Mouse (Mus musculus): Measurements from ENCODE around the gene Bicc1. TPM values are rescaled to one million over a fixed set of nuclear protein-coding genes. Genes with fewer than 3 reads are reported as not detected.

Bicc1 gene
- polyA plus RNA-seq, 2 experiments from 2014 or later, result 0.11 TPM; not detected in 1

GRCm38 (mm10) chr10:71120121-71120768 lies 39.3 kb downstream of the Bicc1 start:
- no peak for ATAC-seq

GRCm38 (mm10) chr10:71119120-71119847 lies 40.2 kb downstream of the Bicc1 start:
- ATAC-seq, result no peak

DNA sequence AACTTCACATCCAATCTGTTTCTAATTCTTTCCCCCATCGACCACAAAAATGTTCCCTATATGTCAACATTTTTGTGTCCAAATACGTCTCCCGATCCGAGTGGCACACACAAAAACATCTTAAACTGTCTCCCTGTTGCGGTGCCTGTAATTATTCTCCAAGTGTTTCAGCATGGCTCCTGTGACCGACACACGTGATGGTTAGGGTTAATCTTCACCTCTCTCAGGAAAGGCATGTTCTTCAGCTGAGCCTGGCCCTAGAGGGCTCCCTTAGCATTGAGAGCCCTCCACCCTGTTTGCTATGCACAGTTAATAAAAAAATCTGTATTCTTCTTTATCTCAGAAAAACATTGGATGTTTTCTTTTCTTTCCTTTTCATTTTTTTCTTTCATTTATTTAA lies 41.7 kb downstream of the Bicc1 start:
- no peak for ATAC-seq

DNA sequence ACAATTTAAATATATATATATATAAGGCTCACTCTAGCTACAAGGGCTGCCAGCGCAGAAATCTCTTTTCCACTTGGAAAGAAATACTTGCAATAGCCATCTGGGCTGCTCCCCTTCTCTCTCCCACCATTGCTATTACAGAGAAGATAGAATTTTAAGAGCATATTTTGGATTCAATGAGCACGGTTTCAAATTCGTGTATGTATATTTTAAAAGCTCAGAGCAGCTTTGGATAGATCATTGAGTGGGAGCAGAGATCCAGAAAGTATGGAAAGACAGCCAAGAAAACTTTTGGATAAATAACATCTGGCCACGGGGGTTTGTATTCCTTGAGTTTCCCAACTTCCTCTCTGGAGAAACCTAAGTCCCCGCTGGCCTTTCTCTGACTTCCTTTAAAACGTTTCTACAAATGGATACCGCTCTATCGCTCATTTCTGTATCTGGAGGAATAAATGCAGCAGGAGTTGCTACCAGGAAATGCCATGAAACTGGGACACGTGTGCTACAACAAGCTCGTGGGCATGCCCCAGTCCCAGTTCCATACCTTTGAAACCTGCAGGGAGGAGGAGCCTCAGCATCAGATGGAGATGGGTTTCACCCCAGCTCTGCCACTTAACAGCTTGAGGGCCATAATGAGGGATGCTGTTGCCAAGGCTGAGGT lies 45.1 kb downstream of the Bicc1 start:
- no peak for ATAC-seq

GRCm38 (mm10) chr10:71106491-71107205 lies 52.9 kb downstream of the Bicc1 start:
- no peak for ATAC-seq

DNA sequence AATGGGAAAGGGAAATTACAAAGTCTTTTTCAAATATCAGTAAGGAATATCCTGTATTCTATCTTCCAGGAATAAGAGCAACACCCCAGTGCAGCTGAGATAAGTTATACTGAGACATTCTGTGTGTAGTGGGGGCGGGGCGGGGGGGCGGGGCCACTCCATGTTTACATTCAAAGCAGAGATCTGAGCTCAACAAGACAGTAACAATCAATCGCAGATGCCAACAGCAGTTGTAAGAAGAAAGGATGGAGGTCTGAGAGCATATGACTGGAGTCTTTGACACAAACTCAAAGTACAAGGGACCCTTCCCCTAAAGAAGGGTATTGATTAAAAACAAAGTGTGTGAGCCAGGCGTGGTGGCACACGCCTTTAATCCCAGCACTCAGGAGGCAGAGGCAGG lies 54.7 kb downstream of the Bicc1 start:
- no peak for ATAC-seq

DNA sequence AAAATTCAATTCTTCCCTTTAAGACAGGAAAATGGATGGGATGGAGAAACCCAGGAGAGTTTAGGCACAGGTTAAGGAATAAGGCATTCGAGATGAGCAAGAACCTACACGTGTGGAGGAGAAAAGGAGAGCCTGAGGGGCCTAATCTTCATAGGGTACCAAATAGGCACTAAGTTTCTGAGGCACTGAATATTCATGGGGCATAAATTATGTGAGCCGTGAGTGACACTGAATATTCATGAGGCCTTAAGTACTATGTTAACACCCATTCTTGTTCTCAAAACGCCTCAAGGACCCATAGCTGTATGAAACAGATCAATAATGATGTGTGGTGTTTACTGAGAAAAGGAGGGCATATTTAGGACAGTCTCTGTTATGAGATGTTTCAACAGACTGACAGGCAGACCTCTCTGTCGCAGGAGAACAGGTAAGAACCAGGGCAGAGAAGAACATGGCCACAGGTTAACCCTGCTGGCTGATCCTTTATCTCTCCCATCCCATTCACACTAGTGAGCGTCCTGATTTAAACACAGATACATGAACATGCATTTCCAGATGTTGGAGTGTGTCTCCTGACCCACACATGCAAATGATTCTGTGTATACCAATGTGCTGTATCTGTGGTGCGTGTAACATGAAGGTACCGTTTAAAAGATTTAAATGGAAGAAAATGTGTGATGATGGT lies 58.5 kb downstream of the Bicc1 start:
- no peak for ATAC-seq

GRCm38 (mm10) chr10:71094707-71095254 lies 64.7 kb downstream of the Bicc1 start:
- ATAC-seq, result no peak

- ATAC-seq, result no peak
Observed at GRCm38 (mm10) chr10:71093312-71093711, 66.2 kb downstream of the Bicc1 start.

GRCm38 (mm10) chr10:71087359-71087716 lies 72.2 kb downstream of the Bicc1 start:
- ATAC-seq, result no peak

- no peak for ATAC-seq
Observed at GRCm38 (mm10) chr10:71086571-71087358, 72.7 kb downstream of the Bicc1 start.

DNA sequence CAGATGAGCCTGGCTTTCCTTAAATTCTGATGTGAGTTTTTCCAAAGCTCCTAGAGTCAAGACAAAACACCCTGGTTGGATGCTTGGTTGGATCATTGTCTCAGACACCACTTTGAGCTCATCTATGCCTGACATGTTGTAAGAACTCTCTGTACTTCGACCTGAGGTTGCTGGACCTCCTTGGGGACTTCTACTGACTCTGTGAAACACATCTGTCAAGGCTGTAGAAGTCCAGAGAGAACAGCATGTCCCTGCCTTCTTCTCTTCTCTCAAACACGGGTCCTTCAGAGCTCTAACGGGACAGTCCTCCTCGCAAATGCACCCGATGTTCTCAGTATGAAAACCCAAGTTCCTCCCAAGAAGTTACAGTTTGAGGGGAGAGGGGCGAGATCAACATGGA lies 76.5 kb downstream of the Bicc1 start:
- ATAC-seq, result no peak

DNA sequence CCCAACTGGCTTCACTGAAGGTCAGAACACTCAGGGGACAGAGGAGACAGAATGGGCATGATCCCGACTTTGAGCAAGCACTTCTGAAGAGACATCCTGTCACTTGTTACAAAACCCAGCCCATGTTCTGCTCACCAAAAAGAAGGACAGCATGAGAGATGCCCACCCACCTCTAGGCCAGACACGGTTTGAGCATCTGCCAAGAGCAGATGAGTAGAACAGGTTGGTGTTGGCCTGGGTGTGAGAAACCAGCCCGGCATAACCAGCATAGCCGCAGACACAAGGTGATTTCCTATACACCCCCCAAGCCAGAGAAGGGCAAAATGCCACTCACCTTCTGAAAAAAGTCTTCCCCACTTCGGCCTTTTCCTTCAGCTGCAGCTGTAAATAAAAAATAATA lies 80.6 kb downstream of the Bicc1 start:
- ATAC-seq, result no peak

DNA sequence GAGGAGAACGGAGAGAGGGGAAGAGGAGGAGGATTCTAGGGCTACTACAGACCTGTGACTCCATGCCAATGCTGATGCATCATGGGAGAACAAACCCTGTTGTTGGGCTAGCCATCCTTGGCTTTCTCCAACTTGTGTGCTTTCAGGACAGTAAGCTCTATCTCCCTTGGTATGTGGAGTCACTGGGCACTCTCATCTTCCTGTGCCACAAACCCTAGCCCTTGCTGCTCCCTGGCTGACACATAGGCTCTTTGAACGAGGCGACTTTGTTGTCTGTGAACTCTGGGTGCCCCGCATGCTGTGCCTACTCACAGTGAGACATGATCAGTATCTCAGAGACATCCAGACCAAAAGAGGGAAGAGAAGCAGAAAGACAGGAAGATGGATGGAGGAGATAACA lies 94.5 kb downstream of the Bicc1 start:
- ATAC-seq, result no peak

- no peak for ATAC-seq
Observed at GRCm38 (mm10) chr10:71064576-71064975, 94.9 kb downstream of the Bicc1 start.

DNA sequence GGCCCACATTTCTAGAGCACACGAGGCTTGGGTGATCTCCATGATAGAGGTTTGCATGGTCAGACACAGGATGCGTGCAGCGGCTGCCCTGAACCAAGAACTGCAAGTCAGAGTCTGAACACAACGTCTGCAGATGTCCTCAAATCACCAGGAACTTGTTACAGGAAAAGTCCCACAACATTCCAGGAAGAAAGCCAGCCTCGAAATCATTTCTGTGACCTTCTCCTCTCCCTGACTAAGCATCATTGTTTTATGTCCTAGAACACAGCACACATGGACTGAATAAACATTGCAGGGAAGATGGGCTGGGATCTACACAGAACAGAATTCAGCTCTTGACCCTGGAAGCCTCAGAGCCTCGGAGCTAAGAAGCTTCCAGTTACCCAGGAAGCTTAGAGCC lies 97.3 kb downstream of the Bicc1 start:
- no peak for ATAC-seq

- no peak for ATAC-seq
Observed at GRCm38 (mm10) chr10:71060269-71060668, 99.2 kb downstream of the Bicc1 start.

- no peak for ATAC-seq
Observed at GRCm38 (mm10) chr10:71058616-71059247, 100.8 kb downstream of the Bicc1 start.

DNA sequence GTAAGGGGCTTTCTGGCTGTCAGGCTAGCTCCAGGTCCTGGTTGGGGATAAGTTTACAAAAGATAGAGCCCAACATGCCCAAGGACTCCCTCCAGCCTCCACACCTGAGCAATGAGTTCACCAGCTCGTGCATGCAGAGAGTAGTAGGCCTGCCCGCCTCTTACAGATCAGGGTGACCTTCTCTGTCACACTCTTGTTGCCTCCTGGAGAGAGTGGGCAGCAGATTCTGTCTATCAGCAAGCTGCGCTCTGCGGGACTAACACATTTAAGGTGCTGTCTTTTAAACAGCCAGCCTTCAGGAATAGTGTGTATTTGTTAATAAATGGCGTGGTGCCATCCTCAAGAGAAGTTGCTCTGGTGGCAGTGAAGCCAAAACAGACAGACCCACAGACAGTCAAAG lies 101.4 kb downstream of the Bicc1 start:
- ATAC-seq, result no peak

GRCm38 (mm10) chr10:71052748-71053147 lies 106.8 kb downstream of the Bicc1 start:
- ATAC-seq, result no peak

GRCm38 (mm10) chr10:71052208-71052607 lies 107.3 kb downstream of the Bicc1 start:
- ATAC-seq, result no peak
